Mouse (Mus musculus): Measurements from ENCODE around the gene Paqr8. TPM values are rescaled to one million over a fixed set of nuclear protein-coding genes. Genes with fewer than 3 reads are reported as not detected.

The Paqr8 gene
- total and polyA plus RNA-seq, 3 experiments: 0.38 to 1.3 (median 1.1) TPM

GRCm38 (mm10) chr1:20898391-20898790 lies 8.0 kb downstream of the Paqr8 start:
- H3K79me2 ChIP-seq (replicated peaks; ENCODE audit: control insufficient read depth, extremely low read depth, insufficient read depth, poor library complexity, severe bottlenecking): no peaks in the 10 kb centered on the region
- in situ Hi-C loops (cut with MboI; ENCODE audit: low pct_ligation_motif_present, low pct_unique_long_range_greater_than_20kb, low sequenced_read_pairs) (no loop called here), dilution Hi-C loops (cut with MboI; ENCODE audit: extremely low pct_ligation_motif_present, extremely low pct_unique_long_range_greater_than_20kb, low sequenced_read_pairs) (no loop called here)
- no peak overlapping the region for H3K27ac ChIP-seq (ENCODE audit: insufficient read depth, low read depth)
- H3K27me3 ChIP-seq (replicated peaks): no peaks in the 10 kb centered on the region
- H3K9me3 ChIP-seq (replicated peaks; ENCODE audit: low read length): no peaks in the 10 kb centered on the region
- no peaks in the 10 kb centered on the region for H3K36me3 ChIP-seq (replicated peaks in 1 of 2; ENCODE audit: control insufficient read depth in 1 of 2, insufficient read depth in 1 of 2, low read length in 1 of 2)
- DNase-seq (ENCODE audit: extremely low read depth): no peak
- TF ChIP-seq ZC3H11A (IDR thresholded peaks at IDR 0.05; ENCODE audit: low read depth, low read length): no peak
- no peak for TF ChIP-seq JUN (IDR thresholded peaks at IDR 0.05; ENCODE audit: insufficient read depth, low read depth, low read length)
- no peak for TF ChIP-seq HCFC1 (IDR thresholded peaks at IDR 0.05; ENCODE audit: low read depth, low read length)
- no peak for TF ChIP-seq TCF12 (IDR thresholded peaks at IDR 0.05; ENCODE audit: low read depth, low read length)
- TF ChIP-seq NELFE (IDR thresholded peaks at IDR 0.05; ENCODE audit: low read depth, low read length): no peak
- TF ChIP-seq GABPA (IDR thresholded peaks at IDR 0.05; ENCODE audit: insufficient replicate concordance, low read depth, low read length): no peak
- no peak for TF ChIP-seq CHD2 (IDR thresholded peaks at IDR 0.05; ENCODE audit: low read length)
- TF ChIP-seq ZKSCAN1 (IDR thresholded peaks at IDR 0.05; ENCODE audit: borderline replicate concordance, low read depth, low read length): no peak
- no peak for TF ChIP-seq POLR2A (IDR thresholded peaks at IDR 0.05; ENCODE audit: low read depth, low read length)
- no peak for TF ChIP-seq ETS1 (conservative IDR thresholded peaks at IDR 0.05; ENCODE audit: low read depth, low read length)
- TF ChIP-seq IRF4 (IDR thresholded peaks at IDR 0.05; ENCODE audit: low read depth, low read length): no peak
- no peak for TF ChIP-seq USF2 (conservative IDR thresholded peaks at IDR 0.05; ENCODE audit: low read depth, low read length)
- TF ChIP-seq PAX5 (IDR thresholded peaks at IDR 0.05; ENCODE audit: low read length): no peak
- no peak for TF ChIP-seq SMC3 (IDR thresholded peaks at IDR 0.05; ENCODE audit: low read depth, low read length)
- no peak for TF ChIP-seq E2F4 (IDR thresholded peaks at IDR 0.05; ENCODE audit: insufficient replicate concordance, low read depth, low read length)
- TF ChIP-seq RCOR1 (conservative IDR thresholded peaks at IDR 0.05; ENCODE audit: low read depth, low read length): no peak
- no peak for TF ChIP-seq SIN3A (IDR thresholded peaks at IDR 0.05; ENCODE audit: low read length)
- TF ChIP-seq RAD21 (IDR thresholded peaks at IDR 0.05; ENCODE audit: low read depth, low read length): no peak
- no peak for TF ChIP-seq NRF1 (IDR thresholded peaks at IDR 0.05; ENCODE audit: low read depth, low read length)
- no peak overlapping the region for H3K4me2 ChIP-seq (ENCODE audit: insufficient read depth, low read depth, poor library complexity, severe bottlenecking)
- no peaks in the 10 kb centered on the region for H3K4me1 ChIP-seq (ENCODE audit: control insufficient read depth in 1 of 2, insufficient read depth in 2 of 2)
- no peak overlapping the region for H3K9ac ChIP-seq (ENCODE audit: insufficient read depth, low read depth)
- H3K4me3 ChIP-seq (replicated peaks in 1 of 3; ENCODE audit: low read depth in 2 of 3, low read length in 2 of 3, poor library complexity in 1 of 3): no peak overlapping the region

GRCm38 (mm10) chr1:20900336-20900735 lies 9.9 kb downstream of the Paqr8 start:
- in situ Hi-C loops (cut with MboI; ENCODE audit: low pct_ligation_motif_present, low pct_unique_long_range_greater_than_20kb, low sequenced_read_pairs): no loop called here
- H3K27ac ChIP-seq (ENCODE audit: insufficient read depth, low read depth): no peak overlapping the region

More at GRCm38 (mm10) chr1:20900336-20900735, 9.9 kb downstream of the Paqr8 start:
- TF ChIP-seq JUND (conservative IDR thresholded peaks at IDR 0.05; ENCODE audit: low read depth, low read length) (no peak), NRF1 (IDR thresholded peaks at IDR 0.05; ENCODE audit: low read depth, low read length) (no peak), MAX (IDR thresholded peaks at IDR 0.05; ENCODE audit: low read length) (no peak), GABPA (IDR thresholded peaks at IDR 0.05; ENCODE audit: insufficient replicate concordance, low read depth, low read length) (no peak), MEF2A (IDR thresholded peaks at IDR 0.05; ENCODE audit: borderline replicate concordance, low read depth, low read length) (no peak), CTCF (conservative IDR thresholded peaks at IDR 0.05 in 1 of 2, IDR thresholded peaks at IDR 0.05 in 1 of 2; ENCODE audit: low read depth in 2 of 2, low read length in 2 of 2) (no peak), ZKSCAN1 (IDR thresholded peaks at IDR 0.05; ENCODE audit: borderline replicate concordance, low read depth, low read length) (no peak), HCFC1 (IDR thresholded peaks at IDR 0.05; ENCODE audit: low read depth, low read length) (no peak), ZMIZ1 (IDR thresholded peaks at IDR 0.05; ENCODE audit: low read depth, low read length) (no peak), RAD21 (IDR thresholded peaks at IDR 0.05; ENCODE audit: low read depth, low read length) (no peak), MXI1 (IDR thresholded peaks at IDR 0.05; ENCODE audit: low read depth, low read length) (no peak), EP300 (IDR thresholded peaks at IDR 0.05; ENCODE audit: low read length) (no peak), NELFE (IDR thresholded peaks at IDR 0.05; ENCODE audit: low read depth, low read length) (no peak), TCF12 (IDR thresholded peaks at IDR 0.05; ENCODE audit: low read depth, low read length) (no peak), SIN3A (IDR thresholded peaks at IDR 0.05; ENCODE audit: low read length) (no peak), ETS1 (conservative IDR thresholded peaks at IDR 0.05; ENCODE audit: low read depth, low read length) (no peak), POLR2A (IDR thresholded peaks at IDR 0.05; ENCODE audit: low read depth, low read length) (no peak), KAT2A (IDR thresholded peaks at IDR 0.05; ENCODE audit: insufficient replicate concordance, low read length) (no peak)
- Histone ChIP-seq H3K9me3 (replicated peaks; ENCODE audit: low read length) (no peaks in the 10 kb centered on the region), H3K9ac (ENCODE audit: insufficient read depth, low read depth) (no peak overlapping the region), H3K27me3 (replicated peaks) (no peaks in the 10 kb centered on the region), H3K4me1 (ENCODE audit: control insufficient read depth in 1 of 2, insufficient read depth in 2 of 2) (no peaks in the 10 kb centered on the region), H3K79me2 (replicated peaks; ENCODE audit: control insufficient read depth, extremely low read depth, insufficient read depth, poor library complexity, severe bottlenecking) (no peaks in the 10 kb centered on the region), H3K4me3 (replicated peaks in 1 of 3; ENCODE audit: low read depth in 2 of 3, low read length in 2 of 3, poor library complexity in 1 of 3) (no peak overlapping the region), H3K4me2 (ENCODE audit: insufficient read depth, low read depth, poor library complexity, severe bottlenecking) (no peak overlapping the region), H3K36me3 (replicated peaks in 1 of 2; ENCODE audit: control insufficient read depth in 1 of 2, insufficient read depth in 1 of 2, low read length in 1 of 2) (no peaks in the 10 kb centered on the region)
- no peak for DNase-seq (ENCODE audit: extremely low read depth)
- dilution Hi-C loops (cut with MboI; ENCODE audit: extremely low pct_ligation_motif_present, extremely low pct_unique_long_range_greater_than_20kb, low sequenced_read_pairs): no loop called here

Data from CH12.LX (cell line).